Mouse (Mus musculus): ENCODE data around the gene Ttc27.

DNA sequence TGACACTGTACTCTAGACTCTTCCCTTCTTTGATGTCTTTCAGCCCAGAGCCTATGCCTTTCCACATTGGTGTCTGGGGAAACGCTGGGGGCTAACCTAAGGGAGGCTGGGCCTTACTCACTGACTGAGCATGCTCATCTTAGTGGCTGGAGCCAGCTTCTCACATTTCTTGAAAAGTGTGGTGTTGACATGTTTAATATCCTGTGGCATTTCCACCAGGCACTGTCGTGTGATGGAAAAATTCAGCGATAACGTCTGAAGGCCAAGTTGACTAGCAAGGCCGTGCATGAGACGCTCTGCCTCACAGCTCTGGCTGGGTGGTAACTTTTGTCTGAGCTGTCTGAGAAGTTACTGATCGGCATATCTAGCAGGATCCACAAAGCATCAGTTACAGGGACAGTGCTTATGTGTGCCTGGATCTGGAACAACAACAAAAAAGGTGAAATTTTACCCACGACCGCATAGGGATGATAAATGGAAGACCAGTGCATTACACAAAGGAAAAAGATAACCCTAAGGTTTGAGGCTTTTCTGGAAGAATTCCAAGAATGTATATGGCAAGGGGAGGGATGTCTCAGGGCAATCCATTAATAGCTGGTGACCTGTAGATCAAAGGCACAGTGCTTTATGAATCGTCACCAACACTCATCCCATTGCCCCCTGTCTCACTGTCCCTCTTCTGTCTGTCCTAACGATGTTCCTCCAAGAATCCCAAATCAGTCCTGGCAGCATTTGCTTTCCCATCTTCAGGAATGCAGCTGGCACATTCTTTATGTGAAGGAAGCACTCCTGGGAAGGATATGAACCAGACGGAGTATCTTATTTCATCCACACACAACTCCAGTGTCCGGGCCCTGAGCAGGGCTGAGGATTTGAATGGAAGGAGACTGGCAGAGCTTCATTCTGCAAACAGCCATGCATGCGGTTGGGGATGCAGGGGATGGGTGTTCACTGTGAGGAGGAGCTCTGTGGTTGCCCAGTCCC is 152.9 kb downstream of the Ttc27 start:
- TF ChIP-seq TAL1 (IDR thresholded peaks at IDR 0.05; ENCODE audit: low read length) (no peak), POLR2A (IDR thresholded peaks at IDR 0.05; ENCODE audit: control insufficient read depth in 1 of 2, insufficient read depth in 1 of 2, low read depth in 1 of 2, low read length in 2 of 2, poor library complexity in 1 of 2) (no peak), JUND (IDR thresholded peaks at IDR 0.05; ENCODE audit: low read depth, low read length) (no peak), E2F4 (IDR thresholded peaks at IDR 0.05; ENCODE audit: borderline replicate concordance, low read depth, low read length) (no peak)
